Mouse (Mus musculus) ES-Bruce4 (cell line): ENCODE measurements around the gene Ap1b1.

Source experiments
- CTCF ChIP-seq: IDR thresholded peaks from one replicate; pipeline ENCODE4 v1.8.1; 2011; ENCODE audit warnings: low read depth, low read length
- EP300 ChIP-seq: IDR thresholded peaks from 2 replicates; pipeline ENCODE4 v1.6.1; 2011; ENCODE audit warnings: low read depth, low read length; ENCODE audit not compliant: insufficient read depth
- POLR2A ChIP-seq: IDR thresholded peaks from one replicate; pipeline ENCODE4 v1.8.1; 2011; ENCODE audit warnings: low read length; ENCODE audit not compliant: insufficient read depth

- TF ChIP-seq CTCF (no peak), POLR2A (no peak), EP300 (no peak)
These were observed 56.2 kb downstream of the Ap1b1 start for GRCm38 (mm10) chr11:5042645-5043381.
